Mouse (Mus musculus) midbrain, embryonic 11.5 days (tissue): ENCODE data around the gene Mturn. TPM values are rescaled to one million over a fixed set of nuclear protein-coding genes. Genes with fewer than 3 reads are reported as not detected.

Experiments used
- ATAC-seq: fragments of 200-750 bp; cut with Nextera tagmentation; 2 replicates; pipeline ENCODE4 v1.8.0; 2017; ENCODE audit warnings: moderate TSS enrichment, moderate library complexity; ENCODE audit not compliant: low FRiP score
- DNase-seq: peaks from one replicate; pipeline ENCODE4 v3.0.0; 2015; ENCODE audit warnings: low spot score; ENCODE audit errors: missing footprints
- H3K27ac ChIP-seq: fragments of 300-500 bp; sonication (generic); 2 replicates; pipeline ENCODE4 v1.5.1; 2014; ENCODE audit warnings: low read depth, low read length
- H3K27me3 ChIP-seq: fragments of 300-500 bp; sonication (generic); 2 replicates; pipeline ENCODE4 v1.6.1; 2014; ENCODE audit warnings: mild to moderate bottlenecking, low read length, moderate library complexity, mixed read lengths; ENCODE audit not compliant: control insufficient read depth, insufficient read depth
- H3K36me3 ChIP-seq: fragments of 300-500 bp; sonication (generic); 2 replicates; pipeline ENCODE4 v1.6.1; 2014; ENCODE audit warnings: mild to moderate bottlenecking, low read length, moderate library complexity, mixed read lengths; ENCODE audit not compliant: control insufficient read depth, insufficient read depth
- H3K4me1 ChIP-seq: fragments of 300-500 bp; sonication (generic); 2 replicates; pipeline ENCODE4 v1.6.1; 2014; ENCODE audit warnings: low read length; ENCODE audit not compliant: control insufficient read depth, insufficient read depth
- H3K4me2 ChIP-seq: fragments of 300-500 bp; sonication (generic); 2 replicates; pipeline ENCODE4 v1.6.1; 2014; ENCODE audit warnings: mild to moderate bottlenecking, moderate library complexity
- H3K4me3 ChIP-seq: fragments of 300-500 bp; sonication (generic); 2 replicates; pipeline ENCODE4 v1.5.1; 2014; ENCODE audit warnings: low read depth, low read length
- H3K9ac ChIP-seq: fragments of 300-500 bp; sonication (generic); 2 replicates; pipeline ENCODE4 v1.6.1; 2014; ENCODE audit warnings: low read length
- H3K9me3 ChIP-seq: fragments of 300-500 bp; sonication (generic); 2 replicates; pipeline ENCODE4 v1.6.1; 2016; ENCODE audit warnings: low read length; ENCODE audit not compliant: control insufficient read depth
- WGBS: fragments of 180-500 bp; shearing (Covaris S2); extraction: QIAGEN DNeasy Blood & Tissue Kit; methylation state at CpG from one replicate; pipeline ENCODE4 v1.1.7; 2014; 5-methylcytosine and 5-hydroxymethylcytosine counted together
- polyA plus RNA-seq: library from polyadenylated mRNA; unstranded; fragments of >200 nt; fragmentation: Nextera tagmentation; extraction: Ambion mirVana; gene quantifications from 2 replicates; pipeline ENCODE4 v1.2.1, GENCODE M21; 2014

Mturn gene
- polyA plus RNA-seq, 1 experiment from 2014 or later: 40.0 TPM

DNA sequence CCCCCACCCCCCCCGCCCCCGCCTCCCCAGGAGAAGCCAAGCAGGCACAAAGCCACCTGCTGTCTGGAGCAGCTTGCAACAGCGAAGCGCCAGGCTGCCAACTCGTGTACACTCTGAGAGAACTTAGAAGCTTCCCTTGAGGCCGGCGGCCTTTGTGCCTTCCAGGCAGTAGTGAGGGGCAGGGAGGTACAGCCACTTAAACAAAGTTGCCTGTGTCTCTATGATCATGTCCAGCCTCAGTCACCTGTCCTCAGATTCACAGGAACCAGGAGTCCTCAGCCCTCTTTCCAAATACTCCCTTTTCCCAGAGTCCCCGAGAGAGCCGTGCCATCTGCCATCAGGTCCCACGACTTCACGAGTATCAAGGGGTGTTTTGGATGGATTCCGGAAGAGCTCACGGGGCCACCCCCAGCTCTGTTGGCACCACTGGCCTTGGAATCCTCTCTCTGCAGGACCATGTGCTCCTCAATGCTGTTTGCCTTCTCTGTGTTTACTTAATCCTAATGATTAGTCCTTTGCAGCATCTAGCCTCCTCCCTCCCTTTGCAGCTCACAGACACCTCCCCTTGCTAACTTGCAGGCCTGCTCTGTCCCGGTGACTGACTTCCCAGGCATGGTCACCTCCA is 38.4 kb downstream of the Mturn start:
- no peak overlapping the region for H3K4me2 ChIP-seq
- no peaks in the 10 kb centered on the region for H3K36me3 ChIP-seq
- ATAC-seq (no peak), DNase-seq (no peak)
- no peak overlapping the region for H3K4me3 ChIP-seq
- no peaks in the 10 kb centered on the region for H3K9me3 ChIP-seq
- H3K4me1 ChIP-seq: no peaks in the 10 kb centered on the region
- no peaks in the 10 kb centered on the region for H3K27me3 ChIP-seq
- no peak overlapping the region for H3K9ac ChIP-seq
- H3K27ac ChIP-seq: no peak overlapping the region
- 28% methylated on average over 12 of the region's 14 CpGs for WGBS

DNA sequence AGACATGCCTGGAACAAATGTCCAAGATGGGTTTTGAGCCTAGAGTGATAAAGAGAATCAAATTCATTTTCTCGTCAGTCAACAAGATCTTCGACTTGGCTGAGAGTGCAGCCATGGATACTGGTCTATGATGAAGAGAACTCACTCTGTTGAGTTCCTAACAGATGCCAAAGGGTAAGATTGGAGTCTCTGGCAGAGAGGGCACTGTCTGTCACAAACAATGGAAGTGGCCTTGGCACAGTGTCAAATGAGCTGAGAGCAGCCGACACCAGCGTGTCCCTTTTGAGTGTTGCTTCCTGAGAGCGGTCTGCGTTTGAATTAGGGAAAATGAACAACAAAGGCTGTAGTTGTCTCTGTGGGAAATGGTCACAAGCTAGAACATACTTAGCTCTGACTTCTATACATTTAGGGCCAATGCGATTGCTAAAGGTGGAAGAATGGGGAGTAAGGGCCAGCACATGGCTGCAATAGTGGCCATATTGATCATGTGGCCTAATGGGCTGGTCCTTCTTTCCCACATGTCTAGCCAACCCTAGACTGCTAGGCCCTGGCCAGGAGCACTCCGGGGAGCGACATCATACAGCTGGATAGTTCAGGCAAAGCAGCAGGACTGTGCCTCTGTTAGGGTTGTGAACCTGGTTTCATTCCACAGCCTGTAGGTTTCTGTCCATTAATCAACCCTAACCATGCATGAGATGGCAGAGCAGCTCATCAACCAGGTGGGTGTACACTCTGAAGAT is 39.3 kb downstream of the Mturn start:
- no peaks in the 10 kb centered on the region for H3K27me3 ChIP-seq
- no peak overlapping the region for H3K9ac ChIP-seq
- 92% methylated on average over 9 of the region's 9 CpGs for WGBS
- H3K4me2 ChIP-seq: no peak overlapping the region
- no peak overlapping the region for H3K27ac ChIP-seq
- H3K9me3 ChIP-seq: no peaks in the 10 kb centered on the region
- H3K36me3 ChIP-seq: no peaks in the 10 kb centered on the region
- H3K4me3 ChIP-seq: no peak overlapping the region
- DNase-seq (no peak), ATAC-seq (no peak)
- no peaks in the 10 kb centered on the region for H3K4me1 ChIP-seq

DNA sequence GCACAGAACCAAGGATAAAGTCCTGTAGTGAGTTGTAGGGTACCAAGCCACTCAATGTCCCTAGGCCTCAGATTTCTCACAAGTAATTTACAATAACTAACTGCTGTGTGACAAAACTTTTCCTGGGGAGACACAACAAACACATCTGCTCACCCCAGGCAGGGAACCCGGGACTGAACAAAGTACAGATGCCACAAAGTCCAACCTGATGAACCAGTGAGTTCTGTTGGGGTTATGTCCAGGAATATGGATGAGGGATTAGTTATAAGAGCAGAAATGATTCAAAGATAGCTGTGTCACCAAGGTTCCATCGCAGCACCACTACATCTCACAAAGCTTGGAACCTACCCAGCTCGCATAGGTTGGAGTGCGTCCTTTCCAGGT is 39.8 kb downstream of the Mturn start:
- no peaks in the 10 kb centered on the region for H3K9me3 ChIP-seq
- WGBS: 93% methylated on average over 4 of the region's 4 CpGs
- no peak overlapping the region for H3K4me3 ChIP-seq
- no peaks in the 10 kb centered on the region for H3K27me3 ChIP-seq
- H3K4me2 ChIP-seq: no peak overlapping the region
- no peaks in the 10 kb centered on the region for H3K4me1 ChIP-seq
- ATAC-seq (no peak), DNase-seq (no peak)
- no peak overlapping the region for H3K27ac ChIP-seq
- no peak overlapping the region for H3K9ac ChIP-seq
- no peaks in the 10 kb centered on the region for H3K36me3 ChIP-seq

DNA sequence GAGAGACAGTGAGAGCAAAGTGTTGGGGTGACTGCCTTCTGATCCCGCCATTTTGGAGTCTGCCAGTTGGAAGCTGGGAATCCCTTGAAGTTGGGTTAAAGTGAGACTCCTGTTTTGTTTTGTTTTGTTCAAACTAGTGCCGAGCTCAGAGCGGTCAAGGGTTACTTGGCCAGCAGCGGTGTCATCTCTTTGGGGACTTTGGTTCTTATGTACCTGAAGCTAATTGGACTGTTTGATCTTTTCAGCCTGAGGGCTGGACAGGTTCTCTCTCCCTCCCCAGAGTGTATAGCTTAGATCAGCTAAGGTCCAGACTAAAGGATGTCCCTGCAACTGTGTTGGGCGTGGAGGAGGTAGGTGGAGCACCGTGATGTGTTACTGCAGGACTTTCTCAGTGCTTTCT is 44.9 kb downstream of the Mturn start:
- Histone ChIP-seq H3K27me3 (no peaks in the 10 kb centered on the region), H3K4me3 (no peak overlapping the region), H3K36me3 (no peaks in the 10 kb centered on the region), H3K9me3 (no peaks in the 10 kb centered on the region), H3K4me2 (no peak overlapping the region), H3K9ac (no peak overlapping the region), H3K27ac (no peak overlapping the region), H3K4me1 (no peaks in the 10 kb centered on the region)
- DNase-seq: no peak
- ATAC-seq: no peak
- WGBS: 86% methylated on average over 6 of the region's 6 CpGs

DNA sequence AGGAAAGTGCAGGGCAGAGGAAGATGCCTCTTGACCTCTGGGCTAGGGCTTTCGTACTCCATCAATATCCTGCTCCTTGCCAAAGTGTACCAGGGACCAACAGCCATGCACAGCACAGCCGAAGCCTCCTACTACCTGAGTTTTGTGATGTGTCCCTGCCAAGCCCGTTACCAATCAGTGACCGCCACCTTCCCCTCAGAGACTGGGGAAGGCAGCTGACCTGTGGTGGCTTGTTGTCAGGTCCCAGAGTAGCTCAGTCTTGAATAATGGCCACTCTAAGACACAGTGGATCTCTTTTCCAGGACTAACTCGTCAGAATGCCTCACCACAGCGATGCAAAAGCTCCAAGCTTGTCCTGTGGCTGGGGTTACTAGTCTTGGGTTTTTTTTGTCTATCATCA is 45.4 kb downstream of the Mturn start:
- WGBS: 88% methylated on average over 6 of the region's 6 CpGs
- H3K4me1 ChIP-seq: no peaks in the 10 kb centered on the region
- no peak overlapping the region for H3K4me2 ChIP-seq
- H3K27me3 ChIP-seq: no peaks in the 10 kb centered on the region
- no peaks in the 10 kb centered on the region for H3K36me3 ChIP-seq
- H3K4me3 ChIP-seq: no peak overlapping the region
- no peak for ATAC-seq
- H3K27ac ChIP-seq: no peak overlapping the region
- no peak for DNase-seq
- no peak overlapping the region for H3K9ac ChIP-seq
- no peaks in the 10 kb centered on the region for H3K9me3 ChIP-seq

DNA sequence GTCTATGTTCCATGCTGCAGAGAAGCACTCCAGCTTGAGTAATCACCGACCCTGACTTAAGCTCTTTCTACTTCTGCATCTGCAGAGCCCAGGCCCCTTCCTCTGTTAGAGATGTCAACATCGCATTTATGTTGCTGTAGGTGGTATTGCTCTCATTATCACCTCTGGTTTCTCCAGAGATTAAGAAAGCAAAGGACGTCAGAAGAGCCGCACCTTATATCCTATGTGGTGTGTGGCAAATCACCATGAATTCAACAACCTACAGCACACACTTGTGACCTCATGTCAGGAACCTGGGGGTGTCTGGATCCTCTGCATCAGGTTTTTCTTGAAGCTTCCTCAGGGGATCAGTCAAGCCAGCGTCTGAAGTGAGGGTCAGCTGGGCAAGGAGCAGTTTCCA is 46.0 kb downstream of the Mturn start:
- no peak overlapping the region for H3K4me2 ChIP-seq
- H3K27ac ChIP-seq: no peak overlapping the region
- H3K27me3 ChIP-seq: no peaks in the 10 kb centered on the region
- H3K36me3 ChIP-seq: no peaks in the 10 kb centered on the region
- ATAC-seq (no peak), DNase-seq (no peak)
- WGBS: 88% methylated on average over 5 of the region's 5 CpGs
- H3K9ac ChIP-seq: no peak overlapping the region
- no peaks in the 10 kb centered on the region for H3K4me1 ChIP-seq
- no peak overlapping the region for H3K4me3 ChIP-seq
- H3K9me3 ChIP-seq: no peaks in the 10 kb centered on the region

DNA sequence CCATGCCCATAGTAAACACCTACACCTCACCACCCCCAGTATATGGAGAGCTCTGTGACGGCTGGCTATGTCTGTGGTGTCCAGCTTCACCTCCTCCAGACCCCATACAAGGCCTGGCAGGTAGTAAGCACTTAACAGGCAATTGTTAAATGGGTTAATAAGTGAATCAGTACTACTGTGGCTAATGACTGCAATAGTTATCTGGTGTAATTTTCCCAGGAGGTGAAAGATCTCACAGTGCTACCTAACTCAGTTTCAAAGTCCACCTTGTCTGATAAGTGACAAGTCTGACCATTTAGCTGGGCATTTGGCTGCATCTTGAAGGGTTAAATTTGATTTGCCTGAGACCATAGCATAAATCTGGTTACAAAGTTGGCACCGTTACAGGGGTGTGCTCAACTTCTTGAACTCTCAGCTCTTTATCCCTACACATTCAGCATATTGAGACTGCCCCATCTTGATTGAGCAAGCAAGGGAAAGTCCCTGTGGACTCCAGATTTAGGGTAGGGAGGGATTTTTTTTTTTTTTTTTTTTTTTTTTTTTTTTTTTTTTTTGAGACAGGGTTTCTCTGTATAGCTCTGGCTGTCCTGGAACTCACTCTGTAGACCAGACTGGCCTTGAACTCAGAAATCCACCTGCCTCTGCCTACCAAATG is 48.2 kb downstream of the Mturn start:
- DNase-seq (no peak), ATAC-seq (no peak)
- H3K4me1 ChIP-seq: no peaks in the 10 kb centered on the region
- H3K27ac ChIP-seq: no peak overlapping the region
- no peaks in the 10 kb centered on the region for H3K9me3 ChIP-seq
- WGBS: 89% methylated on average over 2 of the region's 2 CpGs
- no peaks in the 10 kb centered on the region for H3K36me3 ChIP-seq
- no peak overlapping the region for H3K4me3 ChIP-seq
- H3K27me3 ChIP-seq: no peaks in the 10 kb centered on the region
- H3K4me2 ChIP-seq: no peak overlapping the region
- H3K9ac ChIP-seq: no peak overlapping the region

DNA sequence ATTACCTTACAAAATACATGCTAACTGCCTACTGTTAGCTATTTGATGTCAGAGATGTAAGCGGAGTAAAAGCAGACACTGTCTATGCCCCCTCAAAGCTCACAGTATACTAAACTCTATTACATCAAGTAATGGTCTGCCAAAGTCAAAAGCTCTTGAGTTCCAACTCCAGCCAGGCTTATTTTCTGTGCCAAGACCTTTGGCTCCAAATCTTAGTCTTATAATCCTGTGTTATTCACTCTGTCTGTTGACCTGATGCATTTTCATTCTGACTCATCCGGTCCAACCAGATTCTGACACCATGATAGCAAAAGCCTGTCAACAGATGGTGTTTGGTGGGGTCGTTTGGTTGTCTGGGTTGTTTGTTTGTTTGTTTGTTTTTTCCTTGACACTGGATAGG is 50.3 kb downstream of the Mturn start:
- no peak overlapping the region for H3K27ac ChIP-seq
- no peaks in the 10 kb centered on the region for H3K9me3 ChIP-seq
- no peak overlapping the region for H3K4me3 ChIP-seq
- H3K4me2 ChIP-seq: no peak overlapping the region
- WGBS: 85% methylated on average over 3 of the region's 3 CpGs
- H3K4me1 ChIP-seq: no peaks in the 10 kb centered on the region
- DNase-seq: no peak
- no peaks in the 10 kb centered on the region for H3K27me3 ChIP-seq
- no peaks in the 10 kb centered on the region for H3K36me3 ChIP-seq
- no peak overlapping the region for H3K9ac ChIP-seq
- no peak for ATAC-seq

DNA sequence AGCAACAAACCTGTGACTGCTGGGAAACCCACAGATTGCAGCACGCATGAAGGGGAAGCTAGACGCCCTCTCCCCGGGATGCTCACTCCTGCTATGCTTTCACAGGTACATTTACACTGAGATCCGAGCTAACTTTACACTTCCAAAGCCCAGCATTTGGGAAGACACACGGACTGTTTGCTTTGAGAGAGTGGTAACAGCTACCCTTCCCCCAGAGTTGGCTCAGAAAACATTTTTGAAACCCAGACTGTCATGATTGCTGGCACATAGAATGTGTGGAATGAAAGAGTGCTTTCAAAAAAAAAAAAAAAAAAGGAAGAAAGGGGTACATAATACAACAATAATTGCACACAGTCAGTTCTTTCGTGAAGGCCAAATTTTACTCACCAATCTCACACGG is 51.3 kb downstream of the Mturn start:
- DNase-seq (no peak), ATAC-seq (no peak)
- WGBS: 77% methylated on average over 7 of the region's 7 CpGs
- H3K36me3 ChIP-seq: no peaks in the 10 kb centered on the region
- no peaks in the 10 kb centered on the region for H3K4me1 ChIP-seq
- H3K27me3 ChIP-seq: no peaks in the 10 kb centered on the region
- H3K9ac ChIP-seq: no peak overlapping the region
- H3K27ac ChIP-seq: no peak overlapping the region
- no peak overlapping the region for H3K4me2 ChIP-seq
- no peak overlapping the region for H3K4me3 ChIP-seq
- H3K9me3 ChIP-seq: no peaks in the 10 kb centered on the region
